Mouse (Mus musculus) E14TG2a.4 (cell line): ENCODE results near the gene Atxn2l.

Experiments used
- H3K27me3 ChIP-seq: 2 replicates; pipeline ENCODE4 v1.6.1; 2014; ENCODE audit warnings: low read length, control low read depth; ENCODE audit not compliant: insufficient read depth
- H3K36me3 ChIP-seq: 2 replicates; pipeline ENCODE4 v1.6.1; 2014; ENCODE audit warnings: low read length, control low read depth; ENCODE audit not compliant: insufficient read depth
- H3K4me1 ChIP-seq: replicated peaks from 2 replicates; pipeline ENCODE4 v1.6.1; 2014; ENCODE audit warnings: low read depth, low read length, control low read depth
- H3K4me3 ChIP-seq: replicated peaks from 2 replicates; pipeline ENCODE4 v1.5.1; 2014; ENCODE audit warnings: mild to moderate bottlenecking, low read length
- H3K9me3 ChIP-seq: 2 replicates; pipeline ENCODE4 v1.6.1; 2014; ENCODE audit warnings: low read length, control low read depth
- CTCF ChIP-seq: conservative IDR thresholded peaks from 2 replicates; pipeline ENCODE4 v1.5.1; 2014; ENCODE audit warnings: low read length
- NANOG ChIP-seq: IDR thresholded peaks from 2 replicates; pipeline ENCODE4 v1.6.1; 2014; ENCODE audit warnings: borderline replicate concordance, low read length, mixed read lengths
- POU5F1 ChIP-seq: IDR thresholded peaks from 2 replicates; pipeline ENCODE4 v1.6.1; 2014; ENCODE audit warnings: low read length, borderline replicate concordance

Gene Atxn2l

DNA sequence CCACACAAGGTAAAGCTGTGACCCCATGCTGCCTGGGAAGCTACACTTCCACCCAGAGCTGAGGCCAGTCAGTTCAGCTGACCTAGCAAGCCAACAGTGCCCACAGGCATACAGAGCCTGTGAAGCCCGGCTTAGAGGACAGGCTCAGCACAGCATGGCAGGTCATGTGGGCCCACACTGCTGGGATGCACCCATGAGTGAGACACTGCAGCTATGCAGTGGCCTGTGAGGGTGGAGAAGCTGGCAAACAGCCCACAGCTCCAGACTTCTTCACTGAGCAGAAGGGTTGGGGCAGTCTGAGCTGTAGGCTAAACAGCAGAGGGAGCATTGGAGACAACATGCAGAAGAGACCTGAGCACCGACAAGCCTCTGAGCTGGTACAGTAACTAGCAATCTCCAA, 16.3 kb upstream of the Atxn2l start:
- Histone ChIP-seq H3K4me3 (no peak overlapping the region), H3K36me3 (no peaks in the 10 kb centered on the region), H3K27me3 (no peaks in the 10 kb centered on the region), H3K9me3 (no peaks in the 10 kb centered on the region), H3K4me1 (peaks cover 31% of the 10 kb centered on the region)
- no peak for TF ChIP-seq NANOG
- no peak for TF ChIP-seq CTCF
- no peak for TF ChIP-seq POU5F1

GRCm38 (mm10) chr7:126518261-126518941, 15.2 kb upstream of the Atxn2l start:
- H3K36me3 ChIP-seq = no peaks in the 10 kb centered on the region
- no peaks in the 10 kb centered on the region for H3K9me3 ChIP-seq
- H3K27me3 ChIP-seq = no peaks in the 10 kb centered on the region
- peaks cover 31% of the 10 kb centered on the region for H3K4me1 ChIP-seq
- TF ChIP-seq CTCF (no peak), NANOG (no peak), POU5F1 (no peak)
- H3K4me3 ChIP-seq = no peak overlapping the region

- H3K4me3 ChIP-seq = no peak overlapping the region
- TF ChIP-seq POU5F1 = no peak
- TF ChIP-seq NANOG = no peak
- no peak for TF ChIP-seq CTCF
- no peaks in the 10 kb centered on the region for H3K27me3 ChIP-seq
- H3K9me3 ChIP-seq = no peaks in the 10 kb centered on the region
- H3K4me1 ChIP-seq = peaks cover 21% of the 10 kb centered on the region
- H3K36me3 ChIP-seq = no peaks in the 10 kb centered on the region; the same call in 1 of the 2 replicates
Measured at GRCm38 (mm10) chr7:126511287-126511686, 8.1 kb upstream of the Atxn2l start.

GRCm38 (mm10) chr7:126507126-126507778, 4.0 kb upstream of the Atxn2l start:
- Histone ChIP-seq H3K4me1 (peaks cover 35% of the 10 kb centered on the region), H3K27me3 (no peaks in the 10 kb centered on the region), H3K9me3 (no peaks in the 10 kb centered on the region), H3K4me3 (no peak overlapping the region), H3K36me3 (no peaks in the 10 kb centered on the region; the same call in 1 of the 2 replicates)
- TF ChIP-seq CTCF (no peak), POU5F1 (no peak), NANOG (no peak)

GRCm38 (mm10) chr7:126504913-126505312, 1.7 kb upstream of the Atxn2l start:
- Histone ChIP-seq H3K4me3 (no peak overlapping the region), H3K9me3 (no peaks in the 10 kb centered on the region), H3K4me1 (peaks cover 50% of the 10 kb centered on the region), H3K27me3 (no peaks in the 10 kb centered on the region), H3K36me3 (peaks cover 14% of the 10 kb centered on the region)
- TF ChIP-seq CTCF (no peak), POU5F1 (no peak), NANOG (no peak)

- Histone ChIP-seq H3K36me3 (peaks cover 36% of the 10 kb centered on the region), H3K4me1 (peaks cover 66% of the 10 kb centered on the region), H3K4me3 (peak overlapping the region; percentile 100), H3K9me3 (no peaks in the 10 kb centered on the region), H3K27me3 (no peaks in the 10 kb centered on the region)
- TF ChIP-seq POU5F1 (no peak), NANOG (no peak), CTCF (no peak)
Measured at GRCm38 (mm10) chr7:126502751-126503150, 486 bp downstream of the Atxn2l start.

DNA sequence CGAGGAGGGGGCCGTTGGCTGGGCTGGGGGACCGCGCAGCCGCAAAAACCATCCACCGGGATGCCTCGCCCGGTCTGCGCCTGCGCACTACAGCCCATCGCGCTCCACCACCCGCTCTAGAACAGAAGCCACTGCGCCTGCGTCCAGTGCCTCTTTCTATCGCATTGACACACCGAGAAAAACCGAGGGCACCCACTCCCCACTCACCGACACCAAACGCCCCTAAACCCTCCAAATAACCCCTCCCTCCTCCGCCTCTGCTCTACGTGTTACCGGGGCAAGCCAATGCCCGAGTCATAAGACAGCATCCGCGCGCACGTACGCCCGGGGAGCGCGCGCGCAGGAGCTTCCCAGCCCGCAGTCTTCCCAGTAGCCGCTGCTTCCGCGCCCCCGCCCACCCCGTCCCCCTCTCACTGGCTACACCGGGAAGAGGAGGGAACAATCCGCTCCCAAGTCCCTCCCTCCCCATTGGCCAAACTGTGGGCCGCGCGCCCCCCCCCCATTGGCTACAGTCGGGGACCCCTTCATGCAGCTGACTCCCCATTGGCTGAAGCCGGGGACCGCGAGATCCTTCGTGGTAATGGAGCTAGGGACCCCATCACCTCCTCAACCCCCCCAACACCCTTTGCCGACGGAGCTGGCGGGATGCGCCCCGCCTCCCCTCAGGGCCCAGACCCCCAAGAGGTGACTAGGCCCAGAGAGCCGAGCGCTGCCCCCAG, 1.1 kb downstream of the Atxn2l start:
- H3K4me1 ChIP-seq = peaks cover 72% of the 10 kb centered on the region

DNA sequence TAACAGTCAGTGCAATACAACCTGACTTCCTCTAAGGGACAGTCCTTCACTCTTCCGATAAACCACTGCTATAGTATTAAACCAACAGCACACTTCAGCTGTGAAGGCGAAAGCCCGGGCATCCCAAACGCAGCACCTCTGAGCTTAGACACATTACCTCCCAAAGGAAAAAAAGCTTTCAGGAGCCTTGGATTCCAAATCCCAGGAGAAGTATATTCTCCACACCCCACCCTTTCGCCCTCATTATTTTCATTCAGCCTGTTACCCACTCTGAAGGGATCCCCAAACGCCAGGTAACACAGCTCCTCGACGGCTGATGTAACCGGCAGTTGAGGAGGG, 1.6 kb downstream of the Atxn2l start:
- Histone ChIP-seq H3K36me3 (peaks cover 47% of the 10 kb centered on the region), H3K4me3 (peak overlapping the region; percentile 100), H3K9me3 (no peaks in the 10 kb centered on the region), H3K4me1 (peaks cover 72% of the 10 kb centered on the region), H3K27me3 (no peaks in the 10 kb centered on the region)
- TF ChIP-seq NANOG = no peak
- no peak for TF ChIP-seq POU5F1
- TF ChIP-seq CTCF = no peak

More for the DNA sequence above, 1.1 kb downstream of the Atxn2l start:
- Histone ChIP-seq H3K9me3 (no peaks in the 10 kb centered on the region), H3K27me3 (no peaks in the 10 kb centered on the region), H3K36me3 (peaks cover 41% of the 10 kb centered on the region), H3K4me3 (peak overlapping the region; percentile 100)
- TF ChIP-seq CTCF = no peak
- TF ChIP-seq POU5F1 = no peak
- no peak for TF ChIP-seq NANOG
